Mouse (Mus musculus) kidney, embryonic 16.5 days (tissue): ENCODE results near the gene Ssh1. TPM values are rescaled to one million over a fixed set of nuclear protein-coding genes. Genes with fewer than 3 reads are reported as not detected.

ENCODE experiments used
- ATAC-seq: fragments of 200-750 bp; cut with Nextera tagmentation; 2 replicates; pipeline ENCODE4 v1.8.0; 2017; ENCODE audit warnings: moderate TSS enrichment; ENCODE audit not compliant: low FRiP score, low TSS enrichment
- H3K27ac ChIP-seq: fragments of 300-500 bp; sonication (generic); 2 replicates; pipeline ENCODE4 v1.5.1; 2014; ENCODE audit warnings: low read length
- H3K27me3 ChIP-seq: fragments of 300-500 bp; sonication (generic); 2 replicates; pipeline ENCODE4 v1.6.1; 2014; ENCODE audit warnings: low read length, control low read depth, mixed read lengths; ENCODE audit not compliant: insufficient read depth
- H3K36me3 ChIP-seq: fragments of 300-500 bp; sonication (generic); 2 replicates; pipeline ENCODE4 v1.6.1; 2014; ENCODE audit warnings: low read length, control low read depth, mixed read lengths; ENCODE audit not compliant: insufficient read depth
- H3K4me1 ChIP-seq: fragments of 300-500 bp; sonication (generic); 2 replicates; pipeline ENCODE4 v1.6.1; 2014; ENCODE audit warnings: low read length, control low read depth, mixed read lengths; ENCODE audit not compliant: insufficient read depth
- H3K4me2 ChIP-seq: fragments of 300-500 bp; sonication (generic); replicated peaks from 2 replicates; pipeline ENCODE4 v1.6.1; 2014; ENCODE audit warnings: low read depth, low read length
- H3K4me3 ChIP-seq: fragments of 300-500 bp; sonication (generic); 2 replicates; pipeline ENCODE4 v1.5.1; 2014; ENCODE audit warnings: mild to moderate bottlenecking, low read length
- H3K9ac ChIP-seq: fragments of 300-500 bp; sonication (generic); replicated peaks from 2 replicates; pipeline ENCODE4 v1.6.1; 2014; ENCODE audit warnings: low read length
- H3K9me3 ChIP-seq: fragments of 300-500 bp; sonication (generic); 2 replicates; pipeline ENCODE4 v1.6.1; 2016; ENCODE audit warnings: low read length, control low read depth
- WGBS: fragments of 180-500 bp; shearing (Covaris S2); extraction: QIAGEN DNeasy Blood & Tissue Kit; methylation state at CpG from one replicate; pipeline ENCODE4 v1.1.7; 2014; 5-methylcytosine and 5-hydroxymethylcytosine counted together
- polyA plus RNA-seq: library from polyadenylated mRNA; unstranded; fragments of >200 nt; fragmentation: Nextera tagmentation; extraction: Ambion mirVana; gene quantifications from 2 replicates; pipeline ENCODE4 v1.2.1, GENCODE M21; 2015

The Ssh1 gene
- polyA plus RNA-seq: 15.0 and 16.7 TPM in 2 replicates

GRCm38 (mm10) chr5:113993487-113994465 is at the start of gene Ssh1:
Gene Ssh1 (minus strand): TSS chr5:113993894.
- H3K4me2 ChIP-seq: peak within 1 kb of the TSS; percentile 86
- peak; percentile 85 for ATAC-seq
- WGBS: under 1% methylated on average over 59 of the region's 83 CpGs
- H3K9ac ChIP-seq: peak within 1 kb of the TSS; percentile 95
- H3K27ac ChIP-seq: peak within 1 kb of the TSS; percentile 96
- no peaks in the 10 kb centered on the region for H3K27me3 ChIP-seq
- no peaks in the 10 kb centered on the region for H3K9me3 ChIP-seq
- peaks cover 7% of the 10 kb centered on the region; the same call in 1 of the 2 replicates for H3K36me3 ChIP-seq
- peak within 1 kb of the TSS; percentile 91 for H3K4me3 ChIP-seq
- H3K4me1 ChIP-seq: peaks cover 35% of the 10 kb centered on the region

GRCm38 (mm10) chr5:114041327-114041930 is 47.7 kb upstream of the Ssh1 start:
- H3K4me2 ChIP-seq: peak overlapping the region; percentile 18; the same call in 1 of the 2 replicates
- no peak overlapping the region for H3K4me3 ChIP-seq
- H3K9ac ChIP-seq: no peak overlapping the region
- WGBS: 17% methylated on average over 15 of the region's 15 CpGs
- no peaks in the 10 kb centered on the region for H3K36me3 ChIP-seq
- peak; percentile 90 for ATAC-seq
- no peaks in the 10 kb centered on the region for H3K9me3 ChIP-seq
- no peaks in the 10 kb centered on the region for H3K27me3 ChIP-seq
- H3K4me1 ChIP-seq: peaks cover 3% of the 10 kb centered on the region; the same call in 1 of the 2 replicates
- no peak overlapping the region for H3K27ac ChIP-seq

GRCm38 (mm10) chr5:114040911-114041310 is 47.2 kb upstream of the Ssh1 start:
- 75% methylated on average over 1 of the region's 1 CpGs for WGBS
- H3K9ac ChIP-seq: no peak overlapping the region
- H3K9me3 ChIP-seq: no peaks in the 10 kb centered on the region
- no peak overlapping the region for H3K4me3 ChIP-seq
- no peaks in the 10 kb centered on the region for H3K36me3 ChIP-seq
- H3K4me2 ChIP-seq: no peak overlapping the region
- no peaks in the 10 kb centered on the region for H3K27me3 ChIP-seq
- H3K27ac ChIP-seq: no peak overlapping the region
- no peak for ATAC-seq
- peaks cover 3% of the 10 kb centered on the region; the same call in 1 of the 2 replicates for H3K4me1 ChIP-seq

GRCm38 (mm10) chr5:114040508-114040907 is 46.8 kb upstream of the Ssh1 start:
- H3K36me3 ChIP-seq: no peaks in the 10 kb centered on the region
- H3K4me2 ChIP-seq: no peak overlapping the region
- ATAC-seq: no peak
- no peak overlapping the region for H3K9ac ChIP-seq
- WGBS: 28% methylated on average over 7 of the region's 8 CpGs
- H3K27me3 ChIP-seq: no peaks in the 10 kb centered on the region
- H3K4me1 ChIP-seq: peaks cover 3% of the 10 kb centered on the region; the same call in 1 of the 2 replicates
- no peak overlapping the region for H3K4me3 ChIP-seq
- H3K27ac ChIP-seq: no peak overlapping the region
- H3K9me3 ChIP-seq: no peaks in the 10 kb centered on the region

- peak; percentile 88 for ATAC-seq
- Histone ChIP-seq H3K9me3 (no peaks in the 10 kb centered on the region), H3K4me3 (no peak overlapping the region), H3K27me3 (no peaks in the 10 kb centered on the region), H3K4me1 (0 out of 2 replicates have a peak, but pooled peaks cover 5% of the 10 kb centered on the region), H3K9ac (no peak overlapping the region), H3K27ac (no peak overlapping the region), H3K36me3 (no peaks in the 10 kb centered on the region), H3K4me2 (no peak overlapping the region)
- WGBS: 29% methylated on average over 10 of the region's 10 CpGs
These were observed 41.4 kb upstream of the Ssh1 start for GRCm38 (mm10) chr5:114035111-114035510.

- 78% methylated on average over 7 of the region's 7 CpGs for WGBS
- Histone ChIP-seq H3K4me1 (0 out of 2 replicates have a peak, but pooled peaks cover 5% of the 10 kb centered on the region), H3K4me3 (no peak overlapping the region), H3K27me3 (no peaks in the 10 kb centered on the region), H3K9ac (no peak overlapping the region), H3K9me3 (no peaks in the 10 kb centered on the region), H3K27ac (no peak overlapping the region), H3K36me3 (no peaks in the 10 kb centered on the region), H3K4me2 (no peak overlapping the region)
- ATAC-seq: no peak
These were observed 40.7 kb upstream of the Ssh1 start for GRCm38 (mm10) chr5:114034393-114034792.

GRCm38 (mm10) chr5:114032161-114032763 is 38.6 kb upstream of the Ssh1 start:
- no peaks in the 10 kb centered on the region for H3K9me3 ChIP-seq
- H3K4me3 ChIP-seq: no peak overlapping the region
- 0 out of 2 replicates have a peak, but pooled peaks cover 5% of the 10 kb centered on the region for H3K4me1 ChIP-seq
- no peaks in the 10 kb centered on the region for H3K36me3 ChIP-seq
- H3K9ac ChIP-seq: no peak overlapping the region
- no peak overlapping the region for H3K27ac ChIP-seq
- 73% methylated on average over 3 of the region's 3 CpGs for WGBS
- H3K27me3 ChIP-seq: no peaks in the 10 kb centered on the region
- no peak overlapping the region for H3K4me2 ChIP-seq
- ATAC-seq: no peak

GRCm38 (mm10) chr5:114030652-114031051 is 37.0 kb upstream of the Ssh1 start:
- Histone ChIP-seq H3K27ac (no peak overlapping the region), H3K4me1 (0 out of 2 replicates have a peak, but pooled peaks cover 5% of the 10 kb centered on the region), H3K9ac (no peak overlapping the region), H3K27me3 (no peaks in the 10 kb centered on the region), H3K36me3 (no peaks in the 10 kb centered on the region), H3K4me2 (no peak overlapping the region), H3K9me3 (no peaks in the 10 kb centered on the region), H3K4me3 (no peak overlapping the region)
- WGBS: 86% methylated on average over 12 of the region's 12 CpGs
- no peak for ATAC-seq

- H3K27me3 ChIP-seq: no peaks in the 10 kb centered on the region
- no peaks in the 10 kb centered on the region for H3K36me3 ChIP-seq
- ATAC-seq: no peak
- no peak overlapping the region for H3K27ac ChIP-seq
- H3K4me3 ChIP-seq: no peak overlapping the region
- H3K4me2 ChIP-seq: no peak overlapping the region
- H3K9ac ChIP-seq: no peak overlapping the region
- 0 out of 2 replicates have a peak, but pooled peaks cover 5% of the 10 kb centered on the region for H3K4me1 ChIP-seq
- H3K9me3 ChIP-seq: no peaks in the 10 kb centered on the region
- WGBS: 90% methylated on average over 12 of the region's 12 CpGs
These were observed 34.4 kb upstream of the Ssh1 start for GRCm38 (mm10) chr5:114028111-114028510.
